Mouse (Mus musculus) adipocyte (in vitro differentiated cells): Measurements from ENCODE around the gene Taf10.
A peak's percentile ranks its signal among the peaks of the same experiment; 100 is the strongest.

Experiments used
- DNase-seq: peaks from one replicate; pipeline ENCODE4 v3.0.0-alpha.2; 2016; ENCODE audit warnings: low spot score

The Taf10 gene

DNA sequence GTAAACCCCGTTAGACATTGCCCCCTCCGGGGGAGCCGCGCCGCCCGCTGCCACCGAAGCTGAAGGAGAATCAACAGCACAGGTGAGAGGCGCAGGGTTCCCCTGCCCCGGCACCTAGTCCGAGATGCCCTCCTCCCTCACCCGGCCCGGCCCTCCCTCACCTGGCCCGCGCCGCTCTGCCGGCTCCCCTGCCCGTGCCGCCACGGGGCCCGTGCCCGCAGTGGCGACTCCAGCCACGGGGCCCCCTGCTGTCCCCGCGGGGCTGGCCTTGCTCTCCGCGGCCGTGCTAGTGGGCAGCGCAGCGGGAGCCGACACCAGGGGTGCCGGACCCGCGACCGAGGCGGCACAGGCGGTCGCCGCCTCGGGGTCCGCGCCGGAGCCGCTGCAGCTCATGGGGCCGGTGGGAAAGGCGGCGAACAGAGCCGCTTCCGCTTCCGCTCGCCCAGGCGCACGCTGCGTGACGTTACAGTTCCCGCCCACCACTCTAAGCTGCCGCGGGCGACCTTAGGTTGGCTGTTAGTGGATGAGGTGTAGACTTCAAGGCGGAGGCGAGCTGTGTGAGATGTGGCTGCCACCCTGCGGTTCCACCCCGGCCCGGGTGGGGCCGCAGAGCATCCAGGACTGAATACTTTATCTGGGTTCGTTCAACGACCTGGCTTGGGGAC is at the start of gene Taf10:
TSS of gene Taf10 (minus strand) at position 436 of the 665 bp plus-strand sequence.
- peak; percentile 70 for DNase-seq

DNA sequence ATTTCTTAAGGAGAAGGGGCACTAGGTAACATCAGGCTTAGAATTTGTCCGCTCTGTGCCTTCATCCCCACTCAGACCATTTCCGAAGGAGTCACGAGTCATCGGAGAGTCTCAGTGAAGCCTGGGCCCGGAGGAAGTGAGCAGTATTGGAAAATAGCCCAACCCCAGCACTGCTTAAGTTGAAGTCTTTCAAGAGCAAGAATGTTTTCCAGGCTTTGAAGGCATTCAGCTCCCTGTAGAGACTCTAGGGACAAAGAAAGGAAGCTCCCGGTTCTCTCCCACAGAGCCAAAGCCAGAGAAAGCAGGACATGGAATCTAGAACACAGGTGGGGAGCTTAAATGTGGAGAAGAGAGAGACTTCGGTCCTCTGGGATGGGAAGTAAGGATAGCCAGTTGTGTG is 49.5 kb upstream of the Taf10 start:
- DNase-seq, result no peak

DNA sequence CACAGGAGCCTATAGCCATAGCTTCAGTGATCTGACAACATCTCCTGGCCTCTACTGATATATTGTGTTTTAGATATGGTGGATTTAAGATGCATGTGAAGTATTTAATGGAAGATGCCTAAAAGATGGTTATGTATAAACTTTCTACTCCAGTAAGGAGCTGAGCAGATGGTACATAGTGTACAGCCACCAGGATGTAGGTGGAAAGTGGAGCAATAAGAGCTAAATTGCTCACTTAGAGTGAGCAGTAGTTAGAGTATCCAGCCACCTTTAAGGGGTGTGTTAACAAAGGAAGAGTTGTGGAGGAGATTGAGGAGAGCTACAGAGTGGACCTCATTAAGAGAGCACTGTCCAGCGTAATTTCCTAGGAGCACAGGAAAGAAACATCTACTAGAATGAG is 47.0 kb upstream of the Taf10 start:
- DNase-seq, result no peak

DNA sequence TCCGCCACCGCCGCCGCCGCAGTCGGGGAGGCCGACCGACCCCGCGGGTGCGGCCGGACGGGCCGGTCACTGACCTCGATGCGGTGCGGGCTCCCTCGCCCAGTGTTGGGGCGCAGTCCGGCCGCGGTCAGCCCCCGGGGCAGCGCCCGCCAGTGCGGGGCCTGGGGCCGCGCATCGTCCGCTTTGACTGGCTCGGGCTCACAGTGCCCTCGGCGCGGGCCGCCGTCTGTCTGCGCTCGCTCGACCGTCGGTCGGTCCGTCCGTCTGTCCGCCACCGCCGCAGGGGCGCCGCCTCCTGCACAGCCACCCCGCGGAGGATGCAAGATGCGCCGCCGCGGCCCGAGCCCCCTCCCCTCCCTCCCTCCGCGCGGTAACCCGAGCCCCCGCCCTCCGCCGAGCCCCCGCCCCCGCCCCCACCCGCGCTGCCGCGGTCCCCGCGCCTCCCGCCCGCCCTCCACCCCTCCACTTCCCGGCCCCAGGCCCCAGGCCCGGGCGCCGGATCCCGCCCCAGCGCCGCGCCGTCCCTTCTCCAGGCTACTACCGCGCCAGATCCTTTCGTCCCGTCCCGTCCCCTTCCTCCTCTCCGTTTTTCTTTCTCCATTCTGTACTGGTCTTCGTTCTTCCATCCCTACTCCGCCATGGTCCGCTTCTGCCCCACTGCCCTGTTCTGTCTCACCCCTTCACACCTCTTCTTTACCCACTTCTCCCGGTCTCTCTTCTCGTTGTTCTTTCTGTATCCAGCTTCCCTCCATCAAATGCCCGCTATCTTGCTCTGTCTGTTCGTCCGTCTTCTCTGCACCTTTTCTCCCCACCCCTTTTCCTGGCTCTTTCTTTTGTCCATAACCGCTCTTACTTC is 43.4 kb upstream of the Taf10 start, which contains the start of gene Dchs1:
TSS of gene Dchs1 (minus strand) at position 370 of the 856 bp plus-strand sequence.
- DNase-seq, result no peak

DNA sequence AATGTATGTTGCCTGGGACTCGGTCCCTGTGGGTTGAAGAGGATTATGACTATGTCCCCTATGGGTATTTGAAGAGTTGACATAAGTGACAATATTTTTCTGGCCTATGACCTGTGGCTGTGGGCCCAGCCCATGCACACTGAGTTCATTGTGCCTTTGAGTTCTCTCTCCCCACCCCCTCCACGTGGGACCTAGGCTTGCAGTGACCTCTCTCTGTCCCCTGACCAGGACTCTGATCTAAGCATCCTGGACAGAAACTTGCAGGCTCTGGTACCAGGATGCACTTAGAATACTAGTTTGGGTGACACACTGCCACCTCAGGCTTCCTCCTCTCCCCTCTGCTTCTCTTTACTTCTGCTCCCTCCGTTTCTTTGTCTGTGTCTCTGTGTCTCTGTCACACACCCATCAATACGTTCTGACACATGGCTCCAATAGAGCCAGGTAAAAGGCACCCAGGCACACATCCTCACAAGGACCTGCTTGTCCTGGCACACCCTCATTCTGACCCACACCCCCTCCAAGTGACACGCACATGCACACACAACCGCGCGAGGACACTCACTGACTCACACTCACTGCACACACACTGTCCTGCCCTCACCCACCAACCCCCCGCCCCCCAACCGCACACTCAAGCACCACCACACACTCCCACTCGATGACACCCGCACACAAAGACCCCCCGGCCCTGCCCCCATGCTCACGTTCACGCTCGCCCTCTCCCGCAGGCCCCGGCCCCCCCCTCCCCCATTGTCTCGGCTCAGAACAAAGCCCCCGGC is 42.5 kb upstream of the Taf10 start:
- no peak for DNase-seq

DNA sequence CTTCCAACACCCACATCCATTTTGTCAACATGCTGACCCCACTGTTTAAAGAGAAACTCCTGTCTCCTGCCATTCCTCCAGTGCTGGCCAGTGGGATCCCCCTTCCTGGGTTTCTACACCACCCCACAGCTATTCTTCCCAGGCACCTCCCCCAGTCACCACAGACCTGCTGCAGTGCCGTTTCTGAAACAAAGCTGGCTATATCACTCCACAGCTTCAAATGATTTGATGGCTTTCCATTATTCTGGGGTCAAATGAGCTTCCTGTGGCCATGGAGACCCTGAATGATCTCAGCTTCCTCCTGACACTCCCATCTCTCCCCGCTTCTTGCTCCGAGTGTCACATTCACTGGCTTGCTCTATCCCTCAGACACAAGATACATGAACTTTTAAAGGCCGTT is 40.4 kb upstream of the Taf10 start:
- DNase-seq, result no peak

DNA sequence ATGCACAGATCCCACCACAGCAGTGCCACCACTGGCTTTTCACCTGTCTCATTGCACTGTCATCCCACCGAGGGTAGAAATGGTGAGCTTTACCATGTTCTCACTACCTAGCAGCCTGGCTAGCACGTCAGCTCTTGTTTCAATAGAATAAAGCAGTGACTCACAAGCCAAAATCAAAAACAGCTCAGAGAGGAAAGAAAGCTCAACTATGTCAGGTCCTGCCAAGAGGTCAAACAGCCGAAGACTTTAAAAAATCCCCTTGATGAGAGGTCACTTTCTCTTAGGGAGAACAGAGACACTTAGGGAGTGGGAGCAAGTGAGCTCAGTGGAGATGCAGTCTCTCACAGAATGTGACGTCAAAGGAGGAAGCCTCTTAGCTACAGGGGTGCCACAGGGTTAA is 39.7 kb upstream of the Taf10 start:
- DNase-seq, result no peak

DNA sequence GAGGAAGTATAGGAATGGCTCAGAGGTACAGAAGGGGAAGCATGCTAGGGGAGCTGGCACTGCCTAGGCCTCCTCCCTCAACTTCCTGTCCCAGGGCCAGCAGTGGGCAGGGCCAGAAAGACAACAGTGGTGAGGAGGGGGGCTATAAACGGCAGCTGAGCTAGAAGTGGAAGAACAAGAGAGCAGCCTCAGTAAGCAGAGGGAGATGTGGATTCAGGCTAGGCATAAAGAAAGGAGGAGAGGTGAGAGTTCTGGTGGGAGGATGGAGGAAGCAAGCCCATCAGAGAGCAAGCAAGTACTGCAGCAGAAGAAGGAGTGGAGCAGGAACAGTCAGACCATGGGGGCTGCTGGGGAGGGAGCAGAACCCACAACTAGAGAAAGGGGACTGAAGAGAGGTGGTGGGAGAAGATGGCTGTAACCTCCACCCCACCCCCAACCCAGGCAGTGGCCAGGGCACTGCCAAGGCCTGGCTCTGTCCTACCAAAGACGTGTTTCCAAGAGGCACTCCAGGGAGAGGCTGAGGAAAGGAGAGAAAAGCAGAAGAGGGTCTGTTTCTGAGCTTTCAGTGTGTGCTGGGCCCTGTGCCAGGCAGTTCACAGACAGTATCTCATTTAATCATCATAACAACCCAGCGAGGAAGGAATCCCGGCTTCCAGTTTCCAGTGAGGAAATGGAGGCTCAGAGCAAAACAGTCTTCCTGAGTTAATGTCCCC is 34.5 kb upstream of the Taf10 start:
- DNase-seq, result peak; percentile 11

DNA sequence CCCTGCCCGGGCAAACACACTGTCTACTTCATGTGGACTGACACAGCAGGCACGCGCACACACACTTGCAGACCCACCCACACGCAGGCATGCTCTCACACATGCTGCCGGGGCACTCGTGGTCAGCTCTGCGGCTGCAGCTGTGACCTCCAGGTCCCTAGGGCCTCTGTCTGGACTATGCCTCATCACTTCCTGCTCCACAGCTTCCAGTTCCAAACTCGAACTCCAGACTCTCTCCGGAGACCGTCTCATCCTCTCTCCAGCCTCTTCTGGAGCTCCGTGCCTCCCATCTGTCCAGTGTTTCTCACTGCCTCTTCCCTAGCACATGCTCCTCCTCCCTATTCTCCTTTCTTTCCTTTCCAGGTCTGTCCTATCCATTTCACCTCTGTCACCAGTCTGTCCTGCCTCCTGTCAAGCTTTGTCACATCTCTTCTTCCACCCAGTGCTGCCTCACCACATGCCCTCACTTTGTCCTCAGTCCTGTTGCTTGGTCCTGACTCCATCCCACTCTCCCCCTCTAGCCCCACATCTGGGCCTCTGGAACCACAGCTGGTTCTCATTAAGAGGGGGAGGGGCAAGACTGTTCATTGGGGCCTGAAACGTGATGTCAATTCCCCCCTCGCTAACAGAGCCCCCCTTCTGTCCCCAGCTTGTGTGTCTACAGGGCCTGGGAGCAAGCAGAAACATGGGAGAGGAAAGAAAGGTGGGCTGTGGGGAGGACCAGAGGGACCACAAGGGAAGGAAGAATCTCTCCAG is 33.8 kb upstream of the Taf10 start:
- DNase-seq, result peak; percentile 38

DNA sequence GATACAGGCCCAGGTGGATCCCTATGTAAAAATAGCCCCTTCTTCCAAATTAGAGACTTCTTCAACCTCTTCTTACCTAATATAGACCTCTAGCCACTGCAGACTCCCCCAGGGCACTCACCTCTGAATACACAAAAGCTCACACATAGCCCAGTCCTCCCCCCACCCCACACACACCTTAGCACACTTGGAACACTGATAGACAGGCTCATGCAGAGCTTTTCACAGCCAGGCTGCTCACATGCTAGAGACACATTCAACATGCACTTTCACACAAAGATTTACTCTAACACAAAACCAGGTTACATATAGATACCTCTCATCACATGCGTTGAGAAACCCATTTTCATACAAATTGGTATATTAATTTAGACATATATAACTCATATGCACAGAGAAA is 33.2 kb upstream of the Taf10 start:
- no peak for DNase-seq

DNA sequence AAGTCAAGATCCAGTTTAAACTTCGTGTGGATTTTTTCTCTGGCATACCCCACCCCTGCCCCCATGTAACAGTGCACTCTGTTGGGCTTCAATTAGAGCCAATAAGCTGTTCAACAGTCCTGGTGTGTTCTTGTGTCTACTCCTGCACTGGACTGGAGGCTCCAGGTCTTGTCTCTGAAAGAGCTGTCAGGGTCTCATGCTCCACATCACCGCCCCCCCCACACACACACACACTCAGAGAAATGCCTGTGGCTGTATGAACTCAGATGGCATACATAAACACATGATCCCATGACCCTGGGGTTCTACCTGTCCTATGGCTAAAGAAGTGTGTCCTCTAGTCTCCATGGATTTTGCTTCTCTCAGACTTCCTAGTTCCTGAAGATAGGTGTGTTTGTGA is 31.9 kb upstream of the Taf10 start:
- no peak for DNase-seq

DNA sequence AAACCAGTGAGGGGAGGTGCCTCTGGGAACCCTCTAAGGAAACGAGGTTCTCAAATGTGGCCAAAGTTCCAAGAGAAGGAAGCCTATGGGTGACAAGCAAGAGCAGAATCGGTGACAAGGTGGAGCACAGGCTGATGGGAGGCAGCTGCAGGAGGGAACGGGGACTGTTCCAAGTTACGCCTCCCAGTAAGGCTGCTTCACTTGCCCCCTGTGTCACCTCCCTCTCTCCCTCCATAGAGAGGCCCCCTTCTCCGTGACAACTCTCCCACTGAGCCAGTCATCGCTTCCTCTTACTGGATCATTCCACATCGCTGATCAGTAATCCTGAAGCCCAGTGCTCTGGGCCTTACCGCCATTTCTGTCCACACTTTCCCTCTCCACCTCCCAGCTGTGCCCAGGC is 30.5 kb upstream of the Taf10 start:
- DNase-seq, result no peak

DNA sequence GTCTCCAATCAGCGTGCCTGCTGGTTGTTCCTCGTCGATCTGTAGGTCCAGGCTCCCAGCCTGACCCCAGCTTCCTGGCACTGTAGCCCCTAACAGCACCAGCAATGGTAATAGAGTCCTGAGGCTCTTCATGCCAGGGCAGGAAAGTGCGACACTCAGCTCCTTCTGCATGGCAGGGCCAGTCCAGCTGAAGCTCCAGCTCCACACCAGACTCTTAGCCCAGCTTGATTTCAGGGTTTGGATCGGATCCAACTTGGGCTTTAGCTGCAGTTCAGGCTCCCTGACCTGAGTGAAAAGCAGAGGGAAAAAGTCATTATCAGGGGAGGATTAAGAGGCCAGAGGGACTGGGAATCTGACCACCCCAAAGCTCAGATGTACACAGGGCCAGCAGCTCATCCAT is 28.9 kb upstream of the Taf10 start:
- DNase-seq, result peak; percentile 71

DNA sequence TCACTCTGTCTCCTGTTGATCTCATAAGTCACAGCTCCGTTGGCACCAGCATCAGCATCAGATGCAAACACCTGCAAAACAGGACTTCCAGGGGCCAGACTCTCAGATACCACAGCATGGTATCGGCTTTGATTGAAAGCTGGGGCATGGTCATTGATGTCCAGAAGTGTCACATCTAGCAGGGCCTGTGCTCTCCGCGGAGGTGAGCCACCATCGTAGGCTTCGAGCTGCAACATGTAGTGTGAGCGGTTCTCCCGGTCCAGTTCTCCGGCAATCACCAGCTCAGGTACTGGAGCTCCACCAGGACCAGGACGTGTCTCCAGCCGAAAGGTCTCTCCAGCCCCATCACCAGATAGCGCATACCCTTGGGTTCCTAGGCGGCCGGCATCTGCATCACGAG is 28.2 kb upstream of the Taf10 start:
- DNase-seq, result no peak

DNA sequence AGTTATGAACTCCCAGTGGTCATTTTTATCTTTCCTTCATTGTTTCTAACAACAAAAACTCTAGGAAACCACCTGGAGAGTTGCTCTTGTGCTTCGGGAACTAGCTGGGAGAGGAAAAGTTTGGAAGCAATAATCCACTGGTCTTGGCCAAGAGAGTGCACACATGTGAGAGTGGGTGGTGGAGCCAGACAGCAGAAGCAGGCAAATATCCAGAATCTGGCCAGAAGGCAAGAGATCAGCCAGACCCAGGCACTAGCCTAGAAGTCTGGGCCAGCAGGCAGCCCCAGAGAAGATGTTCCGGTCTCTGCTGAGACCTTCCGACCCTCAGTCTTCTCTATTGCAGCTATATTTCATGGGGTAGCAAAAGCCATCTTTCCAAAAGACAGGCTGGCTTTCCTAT is 25.8 kb upstream of the Taf10 start:
- peak; percentile 75 for DNase-seq

DNA sequence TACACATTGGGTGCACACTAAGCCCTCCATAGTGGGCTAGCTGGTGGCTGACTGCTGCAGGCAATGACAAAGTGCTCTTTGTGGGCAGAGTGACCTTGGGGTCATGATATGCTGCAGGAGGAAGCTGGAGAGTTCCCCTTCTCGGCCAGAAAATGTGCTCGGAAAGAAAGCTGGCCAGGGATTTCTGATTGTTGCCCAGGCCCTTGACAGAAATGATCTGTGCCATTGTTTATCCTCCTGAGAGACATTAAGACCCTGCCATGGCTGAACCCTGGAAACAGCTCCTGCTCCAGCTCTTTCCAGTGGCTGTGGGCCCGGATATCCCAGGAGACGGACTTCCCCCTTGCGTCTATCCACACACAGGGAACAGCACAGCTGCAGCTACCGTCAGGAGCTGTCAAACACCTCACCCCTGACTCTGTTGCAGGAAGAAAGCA is 23.6 kb upstream of the Taf10 start:
- DNase-seq, result peak; percentile 47

DNA sequence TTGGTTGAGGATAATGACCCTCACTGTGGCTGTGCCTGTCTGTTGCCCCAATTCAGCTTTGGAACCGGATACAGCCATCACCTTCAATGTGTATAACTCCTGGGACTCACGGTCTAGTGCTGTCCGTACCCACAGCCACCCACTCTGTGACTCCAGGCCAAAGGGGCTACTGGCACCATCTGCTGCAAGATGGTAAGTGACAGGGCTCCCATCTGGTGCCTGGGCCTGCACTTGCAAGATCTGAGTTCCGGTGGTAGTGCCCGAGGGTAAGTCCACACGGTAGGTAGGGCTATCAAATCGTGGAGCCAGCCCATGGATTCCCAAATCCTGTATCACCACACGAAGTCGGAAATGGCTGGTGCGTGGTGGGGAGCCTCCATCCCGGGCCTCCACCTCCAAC is 20.2 kb upstream of the Taf10 start:
- no peak for DNase-seq

DNA sequence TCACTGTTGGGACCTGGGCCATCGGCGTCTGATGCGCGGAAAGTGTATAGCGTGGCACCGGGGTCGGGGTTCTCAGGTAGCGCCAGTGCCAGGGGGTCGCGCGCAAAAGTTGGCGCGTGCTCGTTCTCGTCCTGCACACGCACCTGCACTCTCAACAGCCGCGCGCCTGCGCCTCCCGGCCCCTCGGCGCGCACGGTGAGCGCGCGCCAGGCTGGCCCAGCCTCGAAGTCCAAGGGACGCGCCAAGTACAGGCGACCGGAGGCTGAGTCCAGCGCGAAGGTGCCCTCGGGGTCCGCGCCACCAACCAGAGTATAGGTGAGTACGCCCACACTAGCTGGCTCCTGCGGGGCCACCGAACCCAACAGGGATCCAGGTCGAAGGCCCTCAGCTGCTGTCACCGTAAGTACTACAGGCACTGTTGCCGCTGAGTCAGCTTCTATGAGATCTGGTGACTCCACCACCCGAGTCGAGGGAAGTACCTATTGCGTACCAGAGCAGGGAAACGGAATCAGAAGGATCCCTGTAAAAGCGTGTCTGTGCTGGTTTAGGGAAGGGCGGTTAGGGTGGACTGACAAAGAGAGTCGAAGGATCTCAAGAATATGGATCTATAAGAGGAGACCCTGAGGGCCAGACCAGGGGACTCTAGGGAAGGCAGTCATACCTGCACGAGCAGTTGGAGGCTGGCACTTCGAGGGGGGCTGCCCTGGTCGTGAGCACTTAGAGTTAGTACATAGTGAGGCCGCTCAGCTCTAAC is 18.5 kb upstream of the Taf10 start:
- DNase-seq, result no peak

DNA sequence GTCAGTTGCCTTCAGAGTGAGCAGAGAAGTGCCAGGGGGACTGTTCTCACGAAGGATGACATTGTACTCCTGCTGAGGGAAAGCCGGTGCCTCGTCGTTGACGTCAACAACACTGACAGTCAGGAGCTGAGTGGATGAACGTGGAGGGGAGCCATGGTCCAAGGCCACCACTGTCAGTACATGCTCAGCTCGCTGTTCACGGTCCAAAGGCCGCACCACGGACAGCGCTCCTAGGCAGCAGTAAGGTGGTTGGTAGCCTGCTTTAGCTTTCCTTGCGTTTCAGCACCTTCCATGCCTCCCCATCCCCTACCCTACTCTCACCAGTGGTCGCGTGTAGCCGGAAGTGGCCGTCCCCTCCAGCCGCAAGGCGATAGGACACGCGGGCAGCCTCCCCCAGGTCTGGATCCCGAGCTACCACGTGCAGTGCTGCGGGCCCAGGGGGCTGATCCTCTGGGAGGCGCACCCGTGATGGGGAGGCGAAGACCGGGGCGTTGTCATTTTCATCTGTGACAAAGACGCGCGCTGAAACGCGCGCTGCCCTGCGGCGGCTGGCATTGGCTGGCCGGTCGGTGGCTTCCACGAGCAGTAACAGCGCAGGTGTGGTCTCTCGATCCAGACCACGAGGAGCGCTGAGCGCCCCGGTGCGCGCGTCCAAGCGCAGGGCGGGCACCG is 17.8 kb upstream of the Taf10 start:
- DNase-seq, result no peak

DNA sequence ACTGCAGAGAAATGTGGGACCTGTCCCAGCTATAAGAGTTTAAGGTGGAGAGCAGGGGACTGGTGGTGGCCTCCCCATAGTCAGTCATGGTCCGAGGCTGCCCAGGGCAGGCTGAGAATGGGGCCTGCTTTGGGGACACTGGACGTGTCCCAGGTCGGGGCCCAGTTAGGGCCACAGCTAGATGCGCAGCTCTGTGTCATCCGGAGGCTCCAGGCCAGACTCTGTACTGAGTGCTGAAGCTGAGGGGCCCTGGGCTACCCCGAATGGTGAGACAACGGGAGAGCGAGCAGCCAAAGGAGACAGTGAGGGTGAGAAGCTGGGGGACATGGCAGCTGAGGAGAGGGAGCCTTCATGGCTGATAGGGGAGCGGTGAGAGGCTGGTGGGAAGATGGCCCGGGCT is 9.1 kb upstream of the Taf10 start:
- DNase-seq, result no peak
